Mouse (Mus musculus) E14TG2a.4 (cell line): ENCODE measurements around the gene Rgs10.

Experiments
- CTCF ChIP-seq: conservative IDR thresholded peaks from 2 replicates; pipeline ENCODE4 v1.5.1; 2014; ENCODE audit warnings: low read length
- POU5F1 ChIP-seq: IDR thresholded peaks from 2 replicates; pipeline ENCODE4 v1.6.1; 2014; ENCODE audit warnings: low read length, borderline replicate concordance

DNA sequence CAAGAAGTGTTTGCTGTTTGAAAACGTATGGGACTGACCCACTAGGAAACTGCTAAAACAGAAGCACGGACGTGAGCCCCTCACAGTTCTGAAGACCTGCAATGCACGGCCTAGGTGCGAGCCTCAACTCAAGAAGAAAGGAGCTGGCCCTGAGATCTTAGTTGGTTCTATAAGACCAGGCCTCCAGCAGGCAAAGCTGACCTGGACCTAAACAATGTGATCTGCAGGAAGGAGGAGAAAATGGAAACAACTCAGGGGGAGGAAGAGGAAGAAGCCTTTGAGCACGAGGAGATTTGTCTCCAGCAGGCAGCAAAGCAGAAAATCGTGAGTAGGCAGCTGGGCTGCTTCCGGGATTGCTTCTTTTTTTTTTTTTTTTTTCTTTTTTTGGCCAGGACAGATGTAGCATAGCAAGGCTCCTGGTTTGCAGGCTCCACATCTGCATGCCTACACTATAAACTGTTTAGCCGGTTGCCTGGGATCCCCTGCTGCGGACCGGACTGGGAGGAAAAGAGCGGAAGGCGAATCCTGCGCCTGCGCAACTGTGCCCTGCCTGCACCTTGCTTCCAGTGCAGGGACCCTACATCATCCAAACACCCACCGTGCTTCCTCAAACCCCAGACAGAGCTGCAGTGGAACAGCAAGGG, 39.3 kb downstream of the Rgs10 start:
- TF ChIP-seq CTCF, result no peak
- no peak for TF ChIP-seq POU5F1
